Mouse (Mus musculus) thymus, adult 2 months (tissue): ENCODE data around the gene Gm11444.

Source experiments
- CTCF ChIP-seq: fragments of 200-500 bp; IDR thresholded peaks from 2 replicates; pipeline ENCODE4 v1.5.1; 2012; ENCODE audit warnings: mild to moderate bottlenecking, control low read depth, low read length, moderate library complexity, borderline replicate concordance; ENCODE audit not compliant: control insufficient read depth, poor library complexity, insufficient read depth; ENCODE audit errors: extremely low read depth
- POLR2A ChIP-seq: fragments of 200-500 bp; IDR thresholded peaks from 2 replicates; pipeline ENCODE4 v1.6.1; 2012; ENCODE audit warnings: mild to moderate bottlenecking, low read length, control low read depth, moderate library complexity; ENCODE audit not compliant: control insufficient read depth, poor library complexity, insufficient read depth; ENCODE audit errors: extremely low read depth

DNA sequence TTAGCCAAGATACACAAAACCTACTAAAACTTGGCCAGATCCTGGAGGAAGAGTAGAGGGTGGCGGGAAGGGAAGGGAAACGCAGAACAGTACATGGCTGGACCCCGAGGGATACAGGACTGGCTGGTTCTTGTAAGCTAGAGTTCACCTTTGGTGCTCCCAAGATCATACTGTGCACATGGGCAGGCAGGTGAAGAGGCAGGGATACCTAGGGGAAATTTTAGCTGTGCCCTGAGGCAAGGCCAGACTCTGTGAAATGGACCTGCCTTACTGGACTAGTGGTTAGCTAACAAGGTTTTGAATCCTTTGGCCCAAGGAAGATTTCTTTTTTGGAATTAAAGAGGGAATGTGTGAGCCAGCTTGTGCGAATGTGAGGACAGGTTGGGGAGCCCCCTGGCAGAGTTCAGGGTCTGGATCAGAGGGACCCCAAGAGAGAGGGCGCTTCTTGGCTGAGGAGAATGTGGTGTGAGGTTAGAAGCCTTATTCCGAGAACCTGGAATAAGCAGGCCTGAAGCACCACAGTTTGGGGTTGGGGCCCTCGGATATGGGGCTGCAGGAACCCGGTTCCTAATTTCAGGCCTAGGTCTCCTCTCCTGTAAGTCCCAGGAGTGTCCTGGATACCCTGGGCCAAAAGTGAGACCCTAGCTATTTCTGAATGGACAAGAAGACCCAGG lies 39.1 kb upstream of the Gm11444 start:
- TF ChIP-seq CTCF (no peak), POLR2A (no peak)
